Mouse (Mus musculus): Measurements from ENCODE around the gene Kctd17. TPM values are rescaled to one million over a fixed set of nuclear protein-coding genes. Genes with fewer than 3 reads are reported as not detected.

Gene Kctd17
- polyA plus RNA-seq, 1 experiment: 61.5 TPM

- H3K27ac ChIP-seq (ENCODE audit: insufficient read depth, low read length): peak overlapping the region; percentile 46
- TF ChIP-seq POLR2A (IDR thresholded peaks at IDR 0.05; ENCODE audit: low read depth, low read length) (no peak), CTCF (IDR thresholded peaks at IDR 0.05; ENCODE audit: extremely low read depth, insufficient read depth, insufficient read length, insufficient replicate concordance) (no peak)
- H3K4me3 ChIP-seq (ENCODE audit: extremely low read depth, insufficient read depth, insufficient read length): peak overlapping the region; percentile 45; the same call in 1 of the 2 replicates
- 38% methylated on average over 3 of the region's 3 CpGs for WGBS
- no peak for DNase-seq (ENCODE audit: low read depth in 1 of 2, low spot score in 2 of 2)
- H3K36me3 ChIP-seq (ENCODE audit: control insufficient read depth, insufficient read depth, low read length): no peaks in the 10 kb centered on the region
- peaks cover 5% of the 10 kb centered on the region; the same call in 1 of the 2 replicates for H3K27me3 ChIP-seq (ENCODE audit: control insufficient read depth, insufficient read depth, low read length)
- H3K4me1 ChIP-seq (ENCODE audit: control insufficient read depth, insufficient read depth, insufficient read length): no peaks in the 10 kb centered on the region
Observed at GRCm38 (mm10) chr15:78429139-78429459, 735 bp downstream of the Kctd17 start.

GRCm38 (mm10) chr15:78429871-78430622 is 1.7 kb downstream of the Kctd17 start:
- no peaks in the 10 kb centered on the region for H3K36me3 ChIP-seq (ENCODE audit: control insufficient read depth, insufficient read depth, low read length)
- peaks cover 5% of the 10 kb centered on the region; the same call in 1 of the 2 replicates for H3K27me3 ChIP-seq (ENCODE audit: control insufficient read depth, insufficient read depth, low read length)

DNA sequence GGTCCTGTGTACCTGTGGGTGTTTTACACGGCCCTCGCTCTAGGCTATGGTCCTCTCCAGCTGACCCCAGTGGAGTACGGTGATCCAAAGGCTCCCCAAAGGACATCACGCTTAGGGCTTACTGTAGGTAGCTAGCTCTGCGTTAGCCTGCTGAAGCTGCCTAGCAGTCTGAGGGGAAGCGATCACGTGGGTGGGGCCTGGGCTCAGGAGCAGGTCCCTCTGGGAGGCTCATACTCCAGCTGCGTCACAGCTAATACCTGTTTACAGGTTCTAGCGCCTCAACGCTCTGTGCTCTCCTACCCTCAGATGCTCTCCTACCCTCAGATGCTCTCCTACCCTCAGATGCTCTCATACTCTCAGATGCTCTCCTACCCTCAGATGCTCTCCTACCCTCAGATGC is 2.5 kb downstream of the Kctd17 start:
- WGBS: 89% methylated on average over 10 of the region's 10 CpGs
- Histone ChIP-seq H3K27me3 (ENCODE audit: control insufficient read depth, insufficient read depth, low read length) (peaks cover 5% of the 10 kb centered on the region; the same call in 1 of the 2 replicates), H3K36me3 (ENCODE audit: control insufficient read depth, insufficient read depth, low read length) (no peaks in the 10 kb centered on the region), H3K4me1 (ENCODE audit: control insufficient read depth, insufficient read depth, insufficient read length) (no peaks in the 10 kb centered on the region; the same call in 1 of the 2 replicates), H3K27ac (ENCODE audit: insufficient read depth, low read length) (no peak overlapping the region), H3K4me3 (ENCODE audit: extremely low read depth, insufficient read depth, insufficient read length) (no peak overlapping the region)
- TF ChIP-seq POLR2A (IDR thresholded peaks at IDR 0.05; ENCODE audit: low read depth, low read length) (no peak), CTCF (IDR thresholded peaks at IDR 0.05; ENCODE audit: extremely low read depth, insufficient read depth, insufficient read length, insufficient replicate concordance) (no peak)
- DNase-seq (ENCODE audit: low read depth in 1 of 2, low spot score in 2 of 2): no peak

More at GRCm38 (mm10) chr15:78429871-78430622, 1.7 kb downstream of the Kctd17 start:
- no peak for DNase-seq (ENCODE audit: low read depth in 1 of 2, low spot score in 2 of 2)
- H3K27ac ChIP-seq (ENCODE audit: insufficient read depth, low read length): peak overlapping the region; percentile 31; the same call in 1 of the 2 replicates
- no peak overlapping the region for H3K4me3 ChIP-seq (ENCODE audit: extremely low read depth, insufficient read depth, insufficient read length)
- TF ChIP-seq CTCF (IDR thresholded peaks at IDR 0.05; ENCODE audit: extremely low read depth, insufficient read depth, insufficient read length, insufficient replicate concordance) (no peak), POLR2A (IDR thresholded peaks at IDR 0.05; ENCODE audit: low read depth, low read length) (no peak)
- H3K4me1 ChIP-seq (ENCODE audit: control insufficient read depth, insufficient read depth, insufficient read length): no peaks in the 10 kb centered on the region; the same call in 1 of the 2 replicates
- WGBS: 75% methylated on average over 13 of the region's 13 CpGs

GRCm38 (mm10) chr15:78431541-78432121 is 3.3 kb downstream of the Kctd17 start:
- WGBS: 83% methylated on average over 7 of the region's 7 CpGs
- no peaks in the 10 kb centered on the region; the same call in 1 of the 2 replicates for H3K4me1 ChIP-seq (ENCODE audit: control insufficient read depth, insufficient read depth, insufficient read length)
- DNase-seq (ENCODE audit: low read depth in 1 of 2, low spot score in 2 of 2): no peak
- H3K4me3 ChIP-seq (ENCODE audit: extremely low read depth, insufficient read depth, insufficient read length): no peak overlapping the region
- H3K27ac ChIP-seq (ENCODE audit: insufficient read depth, low read length): no peak overlapping the region
- H3K27me3 ChIP-seq (ENCODE audit: control insufficient read depth, insufficient read depth, low read length): peaks cover 5% of the 10 kb centered on the region; the same call in 1 of the 2 replicates
- H3K36me3 ChIP-seq (ENCODE audit: control insufficient read depth, insufficient read depth, low read length): no peaks in the 10 kb centered on the region
- TF ChIP-seq CTCF (IDR thresholded peaks at IDR 0.05; ENCODE audit: extremely low read depth, insufficient read depth, insufficient read length, insufficient replicate concordance) (no peak), POLR2A (IDR thresholded peaks at IDR 0.05; ENCODE audit: low read depth, low read length) (no peak)

GRCm38 (mm10) chr15:78434896-78435520 is 6.6 kb downstream of the Kctd17 start:
- WGBS: 29% methylated on average over 6 of the region's 6 CpGs
- TF ChIP-seq CTCF (IDR thresholded peaks at IDR 0.05; ENCODE audit: extremely low read depth, insufficient read depth, insufficient read length, insufficient replicate concordance) (no peak), POLR2A (IDR thresholded peaks at IDR 0.05; ENCODE audit: low read depth, low read length) (no peak)
- no peaks in the 10 kb centered on the region for H3K27me3 ChIP-seq (ENCODE audit: control insufficient read depth, insufficient read depth, low read length)
- H3K4me1 ChIP-seq (ENCODE audit: control insufficient read depth, insufficient read depth, insufficient read length): no peaks in the 10 kb centered on the region; the same call in 1 of the 2 replicates
- H3K27ac ChIP-seq (ENCODE audit: insufficient read depth, low read length): no peak overlapping the region
- no peak overlapping the region for H3K4me3 ChIP-seq (ENCODE audit: extremely low read depth, insufficient read depth, insufficient read length)
- no peak for DNase-seq (ENCODE audit: low read depth in 1 of 2, low spot score in 2 of 2)
- no peaks in the 10 kb centered on the region for H3K36me3 ChIP-seq (ENCODE audit: control insufficient read depth, insufficient read depth, low read length)

- 87% methylated on average over 11 of the region's 11 CpGs for WGBS
- no peaks in the 10 kb centered on the region for H3K27me3 ChIP-seq (ENCODE audit: control insufficient read depth, insufficient read depth, low read length)
Observed at GRCm38 (mm10) chr15:78435681-78436080, 7.3 kb downstream of the Kctd17 start.

More at GRCm38 (mm10) chr15:78435681-78436080, 7.3 kb downstream of the Kctd17 start:
- no peak overlapping the region for H3K4me3 ChIP-seq (ENCODE audit: extremely low read depth, insufficient read depth, insufficient read length)
- H3K4me1 ChIP-seq (ENCODE audit: control insufficient read depth, insufficient read depth, insufficient read length): no peaks in the 10 kb centered on the region; the same call in 1 of the 2 replicates
- H3K36me3 ChIP-seq (ENCODE audit: control insufficient read depth, insufficient read depth, low read length): no peaks in the 10 kb centered on the region
- TF ChIP-seq POLR2A (IDR thresholded peaks at IDR 0.05; ENCODE audit: low read depth, low read length) (no peak), CTCF (IDR thresholded peaks at IDR 0.05; ENCODE audit: extremely low read depth, insufficient read depth, insufficient read length, insufficient replicate concordance) (no peak)
- no peak overlapping the region for H3K27ac ChIP-seq (ENCODE audit: insufficient read depth, low read length)
- DNase-seq (ENCODE audit: low read depth in 1 of 2, low spot score in 2 of 2): no peak

All from spleen, adult 2 months (tissue).